Comparison of ENCODE assay signal across 8 mouse cellular contexts in the genomic region with DNA sequence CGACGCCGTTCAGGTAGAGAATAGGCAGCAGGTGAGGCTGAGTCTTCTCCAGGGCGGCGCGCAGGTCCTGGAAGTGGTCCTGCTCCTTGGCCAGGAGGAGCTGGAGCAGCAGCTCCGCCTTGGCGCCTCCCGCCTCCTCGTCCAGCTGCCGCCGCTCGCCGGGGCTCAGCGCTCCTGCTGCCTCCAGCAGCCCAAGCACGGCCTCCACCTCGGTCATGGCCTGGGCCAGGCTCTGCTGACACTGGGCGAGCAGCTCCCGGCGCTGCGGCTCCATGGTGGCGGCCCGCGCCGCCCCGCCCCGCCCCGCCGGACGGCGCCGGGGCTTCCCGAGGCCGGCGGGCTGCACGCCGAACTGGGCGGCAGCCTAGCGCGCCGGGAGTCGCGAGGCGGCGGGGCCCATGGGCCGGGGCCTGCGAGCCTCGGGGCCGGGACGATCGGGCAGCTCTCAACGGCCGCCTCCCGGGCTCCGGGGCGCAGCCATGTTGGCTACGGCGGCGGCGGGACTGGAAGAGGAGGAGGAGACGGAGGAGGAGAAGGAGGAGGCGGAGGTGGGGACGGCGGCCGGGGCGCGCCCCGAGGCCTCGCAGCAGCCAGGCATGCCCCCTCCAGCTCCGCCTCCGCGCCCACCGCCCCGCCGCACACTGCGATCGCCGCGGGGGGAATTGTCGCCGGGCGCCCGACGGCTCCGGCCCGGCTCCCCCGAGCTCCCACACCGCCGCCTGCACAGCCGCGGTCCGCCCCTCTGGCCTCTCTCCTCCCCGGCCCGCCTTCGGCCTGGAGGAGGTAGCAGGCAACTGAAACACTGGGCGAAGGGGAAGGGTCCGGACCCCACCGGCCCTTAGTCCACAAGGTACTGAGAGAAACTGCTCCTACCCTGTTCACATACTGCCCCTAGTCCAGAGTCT. TPM values are rescaled to one million over a fixed set of nuclear protein-coding genes. Genes with fewer than 3 reads are reported as not detected.
DNase-seq lines count a peak whose midpoint lies in the region; ATAC-seq and TF ChIP-seq lines count a peak whose summit lies in the region.

A gene (minus strand): TSS at position 744 of the 905 bp plus-strand sequence.

- H3K79me2 ChIP-seq in heart, adult 2 months (replicated peaks; ENCODE audit: control insufficient read depth, insufficient read depth, low read length) = no peaks in the 10 kb centered on the region

- peak within 1 kb of the TSS; percentile 98 for H3K27ac ChIP-seq in embryonic facial prominence, embryonic 12.5 days
- peak within 1 kb of the TSS; percentile 79 for H3K27ac ChIP-seq in heart, adult 2 months
- H3K27ac ChIP-seq in limb, embryonic 11.5 days (replicated peaks; ENCODE audit: low read depth, low read length) = peak within 1 kb of the TSS; percentile 97
- H3K27ac ChIP-seq in midbrain, embryonic 14.5 days (replicated peaks; ENCODE audit: low read depth, low read length) = peak within 1 kb of the TSS; percentile 95
- H3K27ac ChIP-seq in stomach, postnatal 0 days (replicated peaks) = peak within 1 kb of the TSS; percentile 94

- WGBS in embryonic facial prominence, embryonic 12.5 days = under 1% methylated on average over 69 of the region's 98 CpGs
- WGBS in heart, adult 2 months = 1% methylated on average over 93 of the region's 98 CpGs
- 0% methylated on average over 73 of the region's 98 CpGs for WGBS in limb, embryonic 11.5 days
- under 1% methylated on average over 80 of the region's 98 CpGs for WGBS in midbrain, embryonic 14.5 days
- WGBS in stomach, postnatal 0 days = under 1% methylated on average over 78 of the region's 98 CpGs

- DNase-seq in spleen, postnatal 10 days (ENCODE audit: low spot score in 2 of 2) = peak; percentile 7 to 16
- no peak for DNase-seq in spleen, postnatal 14 days (ENCODE audit: low spot score in 2 of 2)
- peak; percentile 77 to 81 for DNase-seq in heart, adult 2 months
- peak; percentile 82 for DNase-seq in kidney, adult 18-20 months
- peak; percentile 80 for DNase-seq in limb, embryonic 11.5 days (ENCODE audit: low spot score)
- peak; percentile 79 for DNase-seq in midbrain, embryonic 14.5 days
- peak; percentile 74 for DNase-seq in stomach, postnatal 0 days (ENCODE audit: low spot score)

- intact Hi-C loops in heart, adult 2 months (cut with DNase I) = no loop called here

- peaks cover 19% of the 10 kb centered on the region for H3K36me3 ChIP-seq in embryonic facial prominence, embryonic 12.5 days
- no peaks in the 10 kb centered on the region for H3K36me3 ChIP-seq in heart, adult 2 months (ENCODE audit: control insufficient read depth, insufficient read depth, low read length)
- peaks cover 2% of the 10 kb centered on the region; the same call in 1 of the 2 replicates for H3K36me3 ChIP-seq in limb, embryonic 11.5 days (ENCODE audit: control insufficient read depth, insufficient read depth, low read length)
- H3K36me3 ChIP-seq in midbrain, embryonic 14.5 days (ENCODE audit: control insufficient read depth, insufficient read depth, low read length) = peaks cover 10% of the 10 kb centered on the region; the same call in 1 of the 2 replicates
- H3K36me3 ChIP-seq in stomach, postnatal 0 days (ENCODE audit: control insufficient read depth, insufficient read depth, low read length) = no peaks in the 10 kb centered on the region

- TF ChIP-seq POLR2A in heart, adult 2 months (IDR thresholded peaks at IDR 0.05; ENCODE audit: insufficient read depth, low read depth, low read length) = 0 out of 2 replicates have a peak, but pooled peaks have one; percentile 28

- H3K27me3 ChIP-seq in embryonic facial prominence, embryonic 12.5 days = no peaks in the 10 kb centered on the region
- H3K27me3 ChIP-seq in heart, adult 2 months (ENCODE audit: control insufficient read depth, insufficient read depth, low read length) = no peaks in the 10 kb centered on the region
- H3K27me3 ChIP-seq in limb, embryonic 11.5 days (ENCODE audit: control insufficient read depth, insufficient read depth, low read length) = no peaks in the 10 kb centered on the region
- H3K27me3 ChIP-seq in midbrain, embryonic 14.5 days (ENCODE audit: control insufficient read depth, insufficient read depth, low read length) = no peaks in the 10 kb centered on the region
- H3K27me3 ChIP-seq in stomach, postnatal 0 days (ENCODE audit: control insufficient read depth, insufficient read depth, low read length) = no peaks in the 10 kb centered on the region

- H3K9ac ChIP-seq in embryonic facial prominence, embryonic 12.5 days = peak within 1 kb of the TSS; percentile 93
- H3K9ac ChIP-seq in heart, adult 2 months (ENCODE audit: low read depth, low read length) = peak within 1 kb of the TSS; percentile 97
- H3K9ac ChIP-seq in limb, embryonic 11.5 days (ENCODE audit: low read length) = peak within 1 kb of the TSS; percentile 98
- H3K9ac ChIP-seq in midbrain, embryonic 14.5 days (replicated peaks; ENCODE audit: low read length) = peak within 1 kb of the TSS; percentile 98
- H3K9ac ChIP-seq in stomach, postnatal 0 days (ENCODE audit: low read length) = peak within 1 kb of the TSS; percentile 90

- no peak for TF ChIP-seq CTCF in heart, adult 2 months (IDR thresholded peaks at IDR 0.05)
- no peak for TF ChIP-seq CTCF in stomach, postnatal 0 days (IDR thresholded peaks at IDR 0.05; ENCODE audit: low read depth)

- no peaks in the 10 kb centered on the region for H3K9me3 ChIP-seq in embryonic facial prominence, embryonic 12.5 days
- no peaks in the 10 kb centered on the region for H3K9me3 ChIP-seq in limb, embryonic 11.5 days (ENCODE audit: control insufficient read depth, low read length)
- H3K9me3 ChIP-seq in midbrain, embryonic 14.5 days (ENCODE audit: control insufficient read depth, low read length) = no peaks in the 10 kb centered on the region
- no peaks in the 10 kb centered on the region for H3K9me3 ChIP-seq in stomach, postnatal 0 days (ENCODE audit: control insufficient read depth, low read length)

- peaks cover 20% of the 10 kb centered on the region; the same call in 1 of the 2 replicates for H3K4me1 ChIP-seq in embryonic facial prominence, embryonic 12.5 days
- H3K4me1 ChIP-seq in heart, adult 2 months (ENCODE audit: control insufficient read depth, insufficient read depth, low read length) = no peaks in the 10 kb centered on the region
- H3K4me1 ChIP-seq in limb, embryonic 11.5 days (ENCODE audit: control insufficient read depth, insufficient read depth, low read length) = peaks cover 12% of the 10 kb centered on the region; the same call in 1 of the 2 replicates
- peaks cover 18% of the 10 kb centered on the region for H3K4me1 ChIP-seq in midbrain, embryonic 14.5 days (ENCODE audit: control insufficient read depth, insufficient read depth, low read length)
- H3K4me1 ChIP-seq in stomach, postnatal 0 days (replicated peaks; ENCODE audit: control insufficient read depth, insufficient read depth) = peaks cover 3% of the 10 kb centered on the region; the same call in 1 of the 2 replicates

- ATAC-seq in embryonic facial prominence, embryonic 12.5 days (ENCODE audit: insufficient number of reproducible peaks, insufficient read depth, low FRiP score, low TSS enrichment) = peak; percentile 70
- peak; percentile 85 for ATAC-seq in limb, embryonic 11.5 days (ENCODE audit: insufficient number of reproducible peaks, low FRiP score, low TSS enrichment, low read depth)
- ATAC-seq in midbrain, embryonic 14.5 days (ENCODE audit: low FRiP score, low TSS enrichment) = peak; percentile 86
- ATAC-seq in stomach, postnatal 0 days (ENCODE audit: low FRiP score, low TSS enrichment) = peak; percentile 87

- H3K4me2 ChIP-seq in embryonic facial prominence, embryonic 12.5 days (replicated peaks) = peak within 1 kb of the TSS; percentile 85
- peak within 1 kb of the TSS; percentile 91 for H3K4me2 ChIP-seq in limb, embryonic 11.5 days (ENCODE audit: low read depth, severe bottlenecking)
- H3K4me2 ChIP-seq in midbrain, embryonic 14.5 days (ENCODE audit: low read length) = peak within 1 kb of the TSS; percentile 84
- peak within 1 kb of the TSS; percentile 98 for H3K4me2 ChIP-seq in stomach, postnatal 0 days (replicated peaks; ENCODE audit: low read depth)

- peak within 1 kb of the TSS; percentile 91 for H3K4me3 ChIP-seq in embryonic facial prominence, embryonic 12.5 days
- peak within 1 kb of the TSS; percentile 87 for H3K4me3 ChIP-seq in heart, adult 2 months
- H3K4me3 ChIP-seq in limb, embryonic 11.5 days (ENCODE audit: low read depth, low read length) = peak within 1 kb of the TSS; percentile 84
- peak within 1 kb of the TSS; percentile 83 for H3K4me3 ChIP-seq in midbrain, embryonic 14.5 days (replicated peaks; ENCODE audit: low read depth, low read length)
- H3K4me3 ChIP-seq in stomach, postnatal 0 days (ENCODE audit: low read depth, low read length) = peak within 1 kb of the TSS; percentile 82

- TF ChIP-seq EP300 in heart, adult 2 months (IDR thresholded peaks at IDR 0.05; ENCODE audit: insufficient read depth, low read depth, low read length) = no peak
- TF ChIP-seq EP300 in stomach, postnatal 0 days (optimal IDR thresholded peaks at IDR 0.05) = no peak

RNA-seq across cellular contexts. Expression of the gene that starts here (rescaled TPM):
- polyA plus RNA-seq in embryonic facial prominence, embryonic 12.5 days (2016; fragmentation: Nextera tagmentation; extraction: Ambion mirVana) = 28.9 and 30.3 TPM in 2 replicates
- total RNA-seq in heart, adult 2 months (2021) = 1 to 10 TPM; 7.7 TPM
- polyA plus RNA-seq in heart, adult 2 months (2012; rRNA removed) = 11.4 and 13.9 TPM in 2 replicates
- 45.5 and 50.1 TPM in 2 replicates for polyA plus RNA-seq in limb, embryonic 11.5 days (2014; fragmentation: Nextera tagmentation; extraction: Ambion mirVana)
- 32.9 TPM in 2 replicates for polyA plus RNA-seq in midbrain, embryonic 14.5 days (2014; fragmentation: Nextera tagmentation; extraction: Ambion mirVana)
- polyA plus RNA-seq in stomach, postnatal 0 days (2015; fragmentation: Nextera tagmentation; extraction: Ambion mirVana) = 3.8 and 5.0 TPM in 2 replicates

Comparison
In these comparisons a context has a peak if more than half of its experiments do, and no peak if none do; other contexts are left out.
1. DNase-seq: peak in spleen, postnatal 10 days (2 of 2), heart, adult 2 months (2 of 2), kidney, adult 18-20 months (single experiment), limb, embryonic 11.5 days (single experiment), midbrain, embryonic 14.5 days (single experiment) and stomach, postnatal 0 days (single experiment); none in spleen, postnatal 14 days (0 of 2).
2. Peak in every context shown above with its lines, with median percentiles within 50 percentile points of each other: ATAC-seq, H3K27ac ChIP-seq, H3K4me2 ChIP-seq, H3K4me3 ChIP-seq and H3K9ac ChIP-seq.